Comparison of ENCODE assay signal across 27 mouse cellular contexts in genomic region chr15:78227816-78228215, GRCm38 (mm10). TPM values are rescaled to one million over a fixed set of nuclear protein-coding genes. Genes with fewer than 3 reads are reported as not detected.
DNase-seq lines count a peak whose midpoint lies in the region; ATAC-seq and TF ChIP-seq lines count a peak whose summit lies in the region.
"Had no signal": no experiment of that assay in that cellular context is flagged by ENCODE, and none has a peak within 500 bp of the region (broad histone marks: within the 10 kb centered on the region; RNA-seq: fewer than 3 reads in every experiment).

No protein-coding gene starts in this region.

- no peak overlapping the region for H3K4me2 ChIP-seq in stomach, embryonic 16.5 days (ENCODE audit: low read depth, low read length)
- H3K4me2 ChIP-seq in stomach, postnatal 0 days (replicated peaks; ENCODE audit: low read depth): no peak overlapping the region
- no peak overlapping the region for H3K4me2 ChIP-seq in midbrain, embryonic 13.5 days (replicated peaks)
- H3K4me2 ChIP-seq: embryonic facial prominence, embryonic 13.5 days; embryonic facial prominence, embryonic 15.5 days; forebrain, embryonic 12.5 days had no signal

- H3K27ac ChIP-seq in gastrocnemius, adult 2 months: peak overlapping the region; percentile 89
- no peak overlapping the region for H3K27ac ChIP-seq in stomach, embryonic 16.5 days (ENCODE audit: low read length)
- H3K27ac ChIP-seq in stomach, postnatal 0 days (replicated peaks): no peak overlapping the region
- H3K27ac ChIP-seq in midbrain, embryonic 13.5 days: no peak overlapping the region
- H3K27ac ChIP-seq: embryonic facial prominence, embryonic 13.5 days; embryonic facial prominence, embryonic 15.5 days; forebrain, embryonic 10.5 days; forebrain, embryonic 12.5 days had no signal

- TF ChIP-seq CTCF in gastrocnemius, adult 2 months (IDR thresholded peaks at IDR 0.05): no peak
- no peak for TF ChIP-seq CTCF in stomach, postnatal 0 days (IDR thresholded peaks at IDR 0.05; ENCODE audit: low read depth)

- 71% methylated on average over 12 of the region's 12 CpGs for WGBS in stomach, embryonic 16.5 days
- WGBS in stomach, postnatal 0 days: 70% methylated on average over 12 of the region's 12 CpGs
- 83% methylated on average over 12 of the region's 12 CpGs for WGBS in midbrain, embryonic 13.5 days

- no peaks in the 10 kb centered on the region for H3K9me3 ChIP-seq in stomach, embryonic 16.5 days (replicated peaks; ENCODE audit: control insufficient read depth, low read length)
- H3K9me3 ChIP-seq in stomach, postnatal 0 days (ENCODE audit: control insufficient read depth, low read length): no peaks in the 10 kb centered on the region
- H3K9me3 ChIP-seq in midbrain, embryonic 13.5 days: no peaks in the 10 kb centered on the region
- H3K9me3 ChIP-seq: embryonic facial prominence, embryonic 13.5 days; embryonic facial prominence, embryonic 15.5 days; forebrain, embryonic 10.5 days; forebrain, embryonic 12.5 days had no signal

- peak; percentile 29; the same call in 1 of the 2 replicates for ATAC-seq in stomach, embryonic 16.5 days (ENCODE audit: insufficient read depth, low FRiP score)
- ATAC-seq in stomach, postnatal 0 days (ENCODE audit: low FRiP score, low TSS enrichment): no peak
- no peak for ATAC-seq in midbrain, embryonic 13.5 days
- ATAC-seq: forebrain, embryonic 14.5 days had no signal

- no peak for TF ChIP-seq EP300 in stomach, postnatal 0 days (optimal IDR thresholded peaks at IDR 0.05)

- no peak overlapping the region for H3K9ac ChIP-seq in stomach, embryonic 16.5 days (ENCODE audit: low read length)
- H3K9ac ChIP-seq in stomach, postnatal 0 days (ENCODE audit: low read length): no peak overlapping the region
- no peak overlapping the region for H3K9ac ChIP-seq in midbrain, embryonic 13.5 days (replicated peaks)
- H3K9ac ChIP-seq: embryonic facial prominence, embryonic 13.5 days; embryonic facial prominence, embryonic 15.5 days; forebrain, embryonic 12.5 days had no signal

- H3K4me1 ChIP-seq in stomach, embryonic 16.5 days (ENCODE audit: control insufficient read depth, insufficient read depth, low read length): no peaks in the 10 kb centered on the region
- no peaks in the 10 kb centered on the region for H3K4me1 ChIP-seq in stomach, postnatal 0 days (replicated peaks; ENCODE audit: control insufficient read depth, insufficient read depth)
- peaks cover 8% of the 10 kb centered on the region; the same call in 1 of the 2 replicates for H3K4me1 ChIP-seq in midbrain, embryonic 13.5 days (replicated peaks)

- intact Hi-C loops in gastrocnemius, adult 2 months (cut with DNase I): loop anchor here (2.0 kb wide), 1 partner anchor 15 kb away; no protein-coding TSS in a partner anchor

- peak; percentile 80 for DNase-seq in gastrocnemius, adult 2 months
- no peak for DNase-seq in gastrocnemius, postnatal 10 days
- DNase-seq in stomach, postnatal 0 days (ENCODE audit: low spot score): no peak
- peak; percentile 77 for DNase-seq in gastrocnemius, postnatal 25 days
- no peak for DNase-seq in layer of hippocampus, postnatal 10 days (ENCODE audit: low spot score in 2 of 2)
- DNase-seq: adrenal gland, adult 2 months; adrenal gland, postnatal 10 days; adrenal gland, postnatal 25 days; cerebellum, adult 11 months; cerebellum, adult 18-20 months; cerebellum, adult 8-10 months; cerebellum, adult 9-11 months; cerebellum, postnatal 14 days; cerebellum, postnatal 36 days; embryo, embryonic 11 days had no signal

- H3K36me3 ChIP-seq in stomach, embryonic 16.5 days (ENCODE audit: control insufficient read depth, insufficient read depth, low read length): no peaks in the 10 kb centered on the region
- H3K36me3 ChIP-seq in stomach, postnatal 0 days (ENCODE audit: control insufficient read depth, insufficient read depth, low read length): no peaks in the 10 kb centered on the region
- H3K36me3 ChIP-seq in midbrain, embryonic 13.5 days: no peaks in the 10 kb centered on the region
- H3K36me3 ChIP-seq: embryonic facial prominence, embryonic 13.5 days; embryonic facial prominence, embryonic 15.5 days; forebrain, embryonic 10.5 days; forebrain, embryonic 12.5 days had no signal

- H3K4me3 ChIP-seq in gastrocnemius, adult 2 months: peak overlapping the region; percentile 61
- H3K4me3 ChIP-seq in stomach, embryonic 16.5 days (replicated peaks; ENCODE audit: low read length): no peak overlapping the region
- no peak overlapping the region for H3K4me3 ChIP-seq in stomach, postnatal 0 days (ENCODE audit: low read depth, low read length)
- no peak overlapping the region for H3K4me3 ChIP-seq in midbrain, embryonic 13.5 days (replicated peaks)
- H3K4me3 ChIP-seq: embryonic facial prominence, embryonic 13.5 days; embryonic facial prominence, embryonic 15.5 days; erythroblast, embryonic 14.5 days; forebrain, embryonic 10.5 days; forebrain, embryonic 12.5 days had no signal

- H3K27me3 ChIP-seq in stomach, embryonic 16.5 days (ENCODE audit: control insufficient read depth, insufficient read depth, low read length): no peaks in the 10 kb centered on the region
- H3K27me3 ChIP-seq in stomach, postnatal 0 days (ENCODE audit: control insufficient read depth, insufficient read depth, low read length): no peaks in the 10 kb centered on the region
- 0 out of 2 replicates have a peak, but pooled peaks cover 3% of the 10 kb centered on the region for H3K27me3 ChIP-seq in midbrain, embryonic 13.5 days
- H3K27me3 ChIP-seq: embryonic facial prominence, embryonic 13.5 days; embryonic facial prominence, embryonic 15.5 days; forebrain, embryonic 12.5 days had no signal

RNA-seq across cellular contexts. Expression of gene Ncf4, which starts 16.8 kb away (rescaled TPM):
- 1 to 10 TPM in 1 of 2 experiments, not detected in 1; 1.2 TPM for total RNA-seq in gastrocnemius, adult 2 months (2021)
- total RNA-seq in gastrocnemius, postnatal 10 days (2021): 1 to 10 TPM in 1 of 2 experiments, under 1 TPM in 1; 0.96 to 2.1 TPM
- polyA plus RNA-seq in stomach, embryonic 16.5 days (2015; fragmentation: Nextera tagmentation; extraction: Ambion mirVana): 7.5 and 11.9 TPM in 2 replicates
- polyA plus RNA-seq in stomach, postnatal 0 days (2015; fragmentation: Nextera tagmentation; extraction: Ambion mirVana): 2.7 and 2.9 TPM in 2 replicates
- 1 to 10 TPM; 1.2 to 1.4 TPM for total RNA-seq in gastrocnemius, postnatal 25 days (2021)
- 1 to 10 TPM in 1 of 2 experiments, under 1 TPM in 1; 0.41 to 1.0 TPM for total RNA-seq in layer of hippocampus, postnatal 10 days (2021)
- 1.0 and 1.4 TPM in 2 replicates for polyA plus RNA-seq in midbrain, embryonic 13.5 days (2015; fragmentation: Nextera tagmentation; extraction: Ambion mirVana)

RNA-seq across cellular contexts. Expression of gene Pvalb, which starts 21.6 kb away (rescaled TPM):
- over 10,000 TPM in 1 of 2 experiments, 1,000 to 10,000 TPM in 1; 9,151 to 16,547 TPM for total RNA-seq in gastrocnemius, adult 2 months (2021)
- total RNA-seq in gastrocnemius, postnatal 10 days (2021): over 10,000 TPM; 11,172 to 13,407 TPM
- 0.25 and 0.28 TPM in 2 replicates for polyA plus RNA-seq in stomach, embryonic 16.5 days (2015; fragmentation: Nextera tagmentation; extraction: Ambion mirVana)
- polyA plus RNA-seq in stomach, postnatal 0 days (2015; fragmentation: Nextera tagmentation; extraction: Ambion mirVana): 0.11 TPM in 1 of 2 replicates, not detected in the other
- total RNA-seq in gastrocnemius, postnatal 25 days (2021): over 10,000 TPM; 18,412 to 20,409 TPM
- 1 to 10 TPM; 6.6 to 6.9 TPM for total RNA-seq in layer of hippocampus, postnatal 10 days (2021)
- 1.4 and 3.1 TPM in 2 replicates for polyA plus RNA-seq in midbrain, embryonic 13.5 days (2015; fragmentation: Nextera tagmentation; extraction: Ambion mirVana)
- total RNA-seq: adrenal gland, adult 2 months; adrenal gland, postnatal 25 days; common myeloid progenitor, adult 5-6 weeks; ES-E14; MEL had no signal
- polyA plus RNA-seq: adrenal gland, adult 2 months; embryonic facial prominence, embryonic 11.5 days; embryonic facial prominence, embryonic 13.5 days; embryonic facial prominence, embryonic 15.5 days; erythroblast, embryonic 14.5 days; forebrain, embryonic 10.5 days; forebrain, embryonic 12.5 days had no signal

RNA-seq across cellular contexts. Expression of gene Ift27, which starts 53.9 kb away (rescaled TPM):
- 10 to 100 TPM; 11.7 to 16.0 TPM for total RNA-seq in gastrocnemius, adult 2 months (2021)
- 10 to 100 TPM; 50.9 to 53.5 TPM for total RNA-seq in gastrocnemius, postnatal 10 days (2021)
- 57.7 and 66.6 TPM in 2 replicates for polyA plus RNA-seq in stomach, embryonic 16.5 days (2015; fragmentation: Nextera tagmentation; extraction: Ambion mirVana)
- 42.2 and 42.5 TPM in 2 replicates for polyA plus RNA-seq in stomach, postnatal 0 days (2015; fragmentation: Nextera tagmentation; extraction: Ambion mirVana)
- 10 to 100 TPM; 20.2 to 22.5 TPM for total RNA-seq in gastrocnemius, postnatal 25 days (2021)
- total RNA-seq in layer of hippocampus, postnatal 10 days (2021): 10 to 100 TPM; 28.3 to 31.0 TPM
- 115 and 121 TPM in 2 replicates for polyA plus RNA-seq in midbrain, embryonic 13.5 days (2015; fragmentation: Nextera tagmentation; extraction: Ambion mirVana)

Comparison
In these comparisons a context has a peak if more than half of its experiments do, and no peak if none do; other contexts are left out.
1. DNase-seq: peak in gastrocnemius, adult 2 months (single experiment) and gastrocnemius, postnatal 25 days (single experiment); none in gastrocnemius, postnatal 10 days (single experiment), stomach, postnatal 0 days (single experiment) and layer of hippocampus, postnatal 10 days (0 of 2).
2. RNA of gene Pvalb, which starts 21.6 kb away (total RNA-seq): 18,412 to 20,409 TPM in gastrocnemius, postnatal 25 days, 9,151 to 16,547 TPM in gastrocnemius, adult 2 months and 11,172 to 13,407 TPM in gastrocnemius, postnatal 10 days; 6.6 to 6.9 TPM in layer of hippocampus, postnatal 10 days; every median in the first group is over 1,000 times any median in the second.